Mouse (Mus musculus) testis, adult 2 months (tissue): ENCODE data around the gene Trappc12.

Experiments
- CTCF ChIP-seq: fragments of 200-500 bp; IDR thresholded peaks from 2 replicates; pipeline ENCODE4 v1.5.1; 2012; ENCODE audit warnings: low read depth, mild to moderate bottlenecking, inconsistent platforms, low read length, moderate library complexity; ENCODE audit not compliant: control insufficient read depth, insufficient read depth, insufficient replicate concordance
- POLR2A ChIP-seq: fragments of 200-500 bp; IDR thresholded peaks from 2 replicates; pipeline ENCODE4 v1.6.1; 2012; ENCODE audit warnings: low read depth, mild to moderate bottlenecking, inconsistent platforms, low read length, moderate library complexity; ENCODE audit not compliant: control insufficient read depth

GRCm38 (mm10) chr12:28751508-28752263 lies 1.4 kb upstream of the Trappc12 start, which contains the start of gene Eipr1:
- TF ChIP-seq CTCF: no peak
- peak; percentile 56 for TF ChIP-seq POLR2A
